Mouse (Mus musculus) kidney, adult 2 months (tissue): ENCODE results near the gene Magi2. TPM values are rescaled to one million over a fixed set of nuclear protein-coding genes. Genes with fewer than 3 reads are reported as not detected.

ENCODE experiments used
- DNase-seq: peaks from one replicate; pipeline ENCODE4 v3.0.0; 2021
- H3K27ac ChIP-seq: fragments of 200-500 bp; 2 replicates; pipeline ENCODE4 v1.5.1; 2012; ENCODE audit warnings: low read depth, low read length, control low read depth, inconsistent platforms; ENCODE audit not compliant: insufficient read depth
- H3K27me3 ChIP-seq: fragments of 200-500 bp; replicated peaks from 2 replicates; pipeline ENCODE4 v1.6.1; 2012; ENCODE audit warnings: mild to moderate bottlenecking, moderate library complexity, low read length, inconsistent platforms; ENCODE audit not compliant: control insufficient read depth, insufficient read depth
- H3K36me3 ChIP-seq: fragments of 200-500 bp; 2 replicates; pipeline ENCODE4 v1.6.1; 2012; ENCODE audit warnings: mild to moderate bottlenecking, moderate library complexity, low read length, inconsistent platforms; ENCODE audit not compliant: control insufficient read depth, insufficient read depth
- H3K4me1 ChIP-seq: fragments of 200-500 bp; 2 replicates; pipeline ENCODE4 v1.6.1; 2011; ENCODE audit warnings: low read length; ENCODE audit not compliant: control insufficient read depth, insufficient read depth
- H3K4me3 ChIP-seq: fragments of 200-500 bp; 2 replicates; pipeline ENCODE4 v1.5.1; 2011; ENCODE audit warnings: mild to moderate bottlenecking, low read depth, low read length, control low read depth; ENCODE audit not compliant: insufficient read depth
- CTCF ChIP-seq: fragments of 200-500 bp; conservative IDR thresholded peaks from 2 replicates; pipeline ENCODE4 v1.5.1; 2011; ENCODE audit warnings: low read depth, mild to moderate bottlenecking, control low read depth, low read length, moderate library complexity, mixed read lengths; ENCODE audit not compliant: insufficient read depth, insufficient read length
- POLR2A ChIP-seq: fragments of 200-500 bp; IDR thresholded peaks from one replicate; pipeline ENCODE4 v1.6.1; 2011; ENCODE audit warnings: low read depth, low read length, control low read depth
- WGBS: fragments of 180-500 bp; shearing (Covaris S2); methylation state at CpG from one replicate; pipeline ENCODE4 v1.1.7; 2018; 5-methylcytosine and 5-hydroxymethylcytosine counted together
- polyA plus RNA-seq: library from polyadenylated mRNA; depleted of rRNA; stranded (reverse); fragments of >200 nt; gene quantifications from 2 replicates; pipeline ENCODE4 v1.2.3, GENCODE M21; 2012

Gene Magi2
- polyA plus RNA-seq, 1 experiment, result 6.1 TPM

- no peaks in the 10 kb centered on the region for H3K4me1 ChIP-seq
- H3K4me3 ChIP-seq, result no peak overlapping the region
- no peaks in the 10 kb centered on the region for H3K27me3 ChIP-seq
- TF ChIP-seq CTCF (no peak), POLR2A (no peak)
- no peaks in the 10 kb centered on the region for H3K36me3 ChIP-seq
- no peak for DNase-seq
- H3K27ac ChIP-seq, result no peak overlapping the region
Measured at GRCm38 (mm10) chr5:19726277-19726676, 499.4 kb downstream of the Magi2 start.

- TF ChIP-seq POLR2A, result no peak
- no peak for TF ChIP-seq CTCF
- H3K4me1 ChIP-seq, result no peaks in the 10 kb centered on the region
- no peaks in the 10 kb centered on the region for H3K27me3 ChIP-seq
- H3K36me3 ChIP-seq, result no peaks in the 10 kb centered on the region
- WGBS, result 90% methylated on average over 2 of the region's 2 CpGs
- no peak for DNase-seq
- no peak overlapping the region for H3K27ac ChIP-seq
- no peak overlapping the region for H3K4me3 ChIP-seq
Measured at GRCm38 (mm10) chr5:19745376-19745775, 518.5 kb downstream of the Magi2 start.

DNA sequence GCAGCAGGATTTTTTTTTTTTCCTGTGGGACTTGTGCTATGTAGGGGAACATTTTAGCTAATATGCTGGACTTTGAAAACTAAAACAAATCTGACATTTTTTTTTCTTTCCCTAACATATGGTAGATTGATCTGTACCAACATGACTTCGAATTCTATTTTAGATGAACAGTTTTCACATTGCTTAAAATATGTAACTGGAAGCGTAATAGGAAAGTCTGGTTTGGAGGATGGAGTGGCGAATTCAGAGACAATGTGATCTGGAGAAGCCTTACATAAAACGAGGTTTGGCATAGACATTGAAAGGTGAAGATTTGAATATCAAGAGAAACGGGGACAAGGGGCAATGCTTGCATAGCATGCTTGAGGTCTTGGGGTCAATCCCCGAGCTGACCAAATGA is 519.1 kb downstream of the Magi2 start:
- 71% methylated on average over 6 of the region's 6 CpGs for WGBS
- Histone ChIP-seq H3K27me3 (no peaks in the 10 kb centered on the region), H3K36me3 (no peaks in the 10 kb centered on the region), H3K4me3 (no peak overlapping the region), H3K4me1 (no peaks in the 10 kb centered on the region), H3K27ac (no peak overlapping the region)
- no peak for DNase-seq
- TF ChIP-seq POLR2A, result no peak

GRCm38 (mm10) chr5:19746865-19747514 is 520.2 kb downstream of the Magi2 start:
- Histone ChIP-seq H3K36me3 (no peaks in the 10 kb centered on the region), H3K4me3 (no peak overlapping the region), H3K27me3 (no peaks in the 10 kb centered on the region), H3K27ac (no peak overlapping the region), H3K4me1 (no peaks in the 10 kb centered on the region)
- TF ChIP-seq POLR2A (no peak), CTCF (no peak)
- 73% methylated on average over 12 of the region's 12 CpGs for WGBS
- DNase-seq, result no peak

GRCm38 (mm10) chr5:19747631-19748030 is 520.8 kb downstream of the Magi2 start:
- no peaks in the 10 kb centered on the region for H3K27me3 ChIP-seq
- H3K36me3 ChIP-seq, result no peaks in the 10 kb centered on the region
- TF ChIP-seq POLR2A, result no peak
- no peak for TF ChIP-seq CTCF
- no peaks in the 10 kb centered on the region for H3K4me1 ChIP-seq
- 94% methylated on average over 3 of the region's 3 CpGs for WGBS
- no peak for DNase-seq
- H3K4me3 ChIP-seq, result no peak overlapping the region
- H3K27ac ChIP-seq, result no peak overlapping the region

- H3K27ac ChIP-seq, result no peak overlapping the region
- 73% methylated on average over 1 of the region's 1 CpGs for WGBS
- no peak for TF ChIP-seq POLR2A
- no peak for TF ChIP-seq CTCF
- no peak for DNase-seq
- no peaks in the 10 kb centered on the region for H3K27me3 ChIP-seq
- H3K4me1 ChIP-seq, result no peaks in the 10 kb centered on the region
- no peaks in the 10 kb centered on the region for H3K36me3 ChIP-seq
- no peak overlapping the region for H3K4me3 ChIP-seq
Measured at GRCm38 (mm10) chr5:19779224-19779623, 552.4 kb downstream of the Magi2 start.

DNA sequence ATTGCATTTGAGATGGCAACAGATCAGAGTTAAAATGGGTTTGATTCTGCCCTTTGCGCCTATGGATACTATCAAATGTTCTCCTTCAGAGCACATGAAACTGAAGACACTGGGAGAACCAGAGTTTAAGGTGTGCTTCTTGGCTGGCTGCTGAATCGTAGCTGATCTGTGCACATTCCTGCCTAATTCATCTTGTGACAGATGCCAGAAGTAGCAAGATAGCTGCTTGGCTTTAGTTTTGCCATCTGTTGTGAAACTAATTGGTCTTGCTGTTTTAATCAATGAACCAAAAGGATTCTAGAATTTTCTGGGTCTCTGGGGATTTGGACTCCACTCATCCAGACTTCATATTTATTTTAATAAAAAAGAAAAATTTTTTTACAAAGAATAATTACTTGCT is 553.2 kb downstream of the Magi2 start:
- Histone ChIP-seq H3K27ac (no peak overlapping the region), H3K27me3 (no peaks in the 10 kb centered on the region), H3K36me3 (no peaks in the 10 kb centered on the region), H3K4me1 (no peaks in the 10 kb centered on the region), H3K4me3 (no peak overlapping the region)
- TF ChIP-seq POLR2A, result no peak
- no peak for TF ChIP-seq CTCF
- DNase-seq, result no peak
- WGBS, result 66% methylated on average over 2 of the region's 2 CpGs
